Mouse (Mus musculus) lung, postnatal 0 days (tissue): ENCODE data around the gene Mnt. TPM values are rescaled to one million over a fixed set of nuclear protein-coding genes. Genes with fewer than 3 reads are reported as not detected.

ENCODE experiments used
- ATAC-seq: fragments of 200-750 bp; cut with Nextera tagmentation; 2 replicates; pipeline ENCODE4 v1.8.0; 2017; ENCODE audit warnings: moderate library complexity
- DNase-seq: peaks from one replicate; pipeline ENCODE4 v3.0.0-alpha.2; 2016; ENCODE audit warnings: low spot score
- H3K27ac ChIP-seq: fragments of 300-500 bp; sonication (generic); 2 replicates; pipeline ENCODE4 v1.5.1; 2014; ENCODE audit warnings: antibody characterized with exemption, mild to moderate bottlenecking, low read length, mixed read lengths
- H3K27me3 ChIP-seq: fragments of 300-500 bp; sonication (generic); replicated peaks from 2 replicates; pipeline ENCODE4 v1.6.1; 2014; ENCODE audit warnings: low read length, mixed read lengths; ENCODE audit not compliant: insufficient read depth
- H3K36me3 ChIP-seq: fragments of 300-500 bp; sonication (generic); 2 replicates; pipeline ENCODE4 v1.6.1; 2014; ENCODE audit warnings: low read length, mixed read lengths; ENCODE audit not compliant: insufficient read depth
- H3K4me1 ChIP-seq: fragments of 300-500 bp; sonication (generic); 2 replicates; pipeline ENCODE4 v1.6.1; 2014; ENCODE audit warnings: antibody characterized with exemption, low read depth, low read length, mixed read lengths; ENCODE audit not compliant: insufficient read depth
- H3K4me2 ChIP-seq: fragments of 300-500 bp; sonication (generic); replicated peaks from 2 replicates; pipeline ENCODE4 v1.6.1; 2014; ENCODE audit warnings: low read depth, mild to moderate bottlenecking, low read length, moderate library complexity, mixed read lengths
- H3K4me3 ChIP-seq: fragments of 300-500 bp; sonication (generic); 2 replicates; pipeline ENCODE4 v1.5.1; 2014; ENCODE audit warnings: low read depth, low read length
- H3K9ac ChIP-seq: fragments of 300-500 bp; sonication (generic); replicated peaks from 2 replicates; pipeline ENCODE4 v1.6.1; 2014; ENCODE audit warnings: low read depth, mild to moderate bottlenecking
- H3K9me3 ChIP-seq: fragments of 300-500 bp; sonication (generic); 2 replicates; pipeline ENCODE4 v1.6.1; 2016; ENCODE audit warnings: low read length, mixed read lengths
- CTCF ChIP-seq: IDR thresholded peaks from 2 replicates; pipeline ENCODE4 v1.5.1; 2016; ENCODE audit warnings: antibody characterized with exemption, mild to moderate bottlenecking
- EP300 ChIP-seq: IDR thresholded peaks from 2 replicates; pipeline ENCODE4 v1.6.1; 2016; ENCODE audit warnings: antibody characterized with exemption, mild to moderate bottlenecking, control low read depth
- WGBS: fragments of 180-500 bp; shearing (Covaris S2); extraction: QIAGEN DNeasy Blood & Tissue Kit; methylation state at CpG from one replicate; pipeline ENCODE4 v1.1.7; 2014; 5-methylcytosine and 5-hydroxymethylcytosine counted together
- polyA plus RNA-seq: library from polyadenylated mRNA; unstranded; fragments of >200 nt; fragmentation: Nextera tagmentation; extraction: Ambion mirVana; gene quantifications from 2 replicates; pipeline ENCODE4 v1.2.1, GENCODE M21; 2015

The Mnt gene
- polyA plus RNA-seq, 1 experiment from 2014 or later: 4.7 TPM

DNA sequence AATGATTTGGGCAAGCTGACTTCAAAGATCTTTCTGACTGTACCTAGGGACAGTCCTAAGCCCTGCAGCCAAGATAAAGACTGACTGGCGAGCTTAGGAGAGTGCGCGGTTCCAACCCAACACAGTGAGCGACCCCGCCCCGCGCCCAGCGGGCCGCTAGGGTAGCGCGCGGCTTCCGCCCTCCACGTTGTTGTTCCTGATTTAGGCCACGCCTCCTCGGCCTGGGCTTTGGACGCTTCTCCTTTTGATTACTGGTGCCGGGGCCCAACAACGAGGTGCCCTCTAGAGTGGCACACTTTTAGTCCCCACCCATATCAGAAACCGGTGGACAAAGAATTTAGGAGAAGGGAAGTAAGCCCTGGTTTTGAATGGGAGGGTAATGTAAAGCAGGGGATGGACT, 908 bp upstream of the Mnt start:
- Histone ChIP-seq H3K4me2 (peak overlapping the region; percentile 84), H3K36me3 (no peaks in the 10 kb centered on the region), H3K27me3 (no peaks in the 10 kb centered on the region), H3K4me1 (peaks cover 25% of the 10 kb centered on the region; the same call in 1 of the 2 replicates), H3K9ac (peak overlapping the region; percentile 29), H3K27ac (peak overlapping the region; percentile 98), H3K9me3 (no peaks in the 10 kb centered on the region), H3K4me3 (peak overlapping the region; percentile 81)
- WGBS: 0% methylated on average over 20 of the region's 20 CpGs
- TF ChIP-seq EP300: no peak
- TF ChIP-seq CTCF: peak; percentile 34
- peak; percentile 96 for DNase-seq
- ATAC-seq: peak; percentile 42

DNA sequence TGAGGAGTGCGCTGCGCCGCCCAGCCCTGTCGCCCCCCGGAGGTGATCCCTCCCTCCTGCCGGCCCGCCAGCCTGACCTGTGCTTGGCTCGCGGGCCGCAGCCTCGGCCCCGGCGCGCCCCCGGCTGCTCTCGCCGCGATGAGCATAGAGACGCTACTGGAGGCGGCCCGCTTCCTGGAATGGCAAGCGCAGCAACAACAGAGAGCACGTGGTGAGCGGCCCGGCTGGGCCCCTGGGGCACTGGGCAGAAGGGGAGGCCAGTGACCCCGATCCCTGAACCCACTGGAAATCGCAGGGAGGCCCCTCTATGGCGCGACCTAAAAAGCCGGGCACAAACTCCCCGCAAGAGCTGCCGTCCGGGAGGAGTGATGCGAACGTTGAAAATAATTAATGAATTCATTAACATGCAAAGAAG, 478 bp downstream of the Mnt start:
- Histone ChIP-seq H3K9ac (peak overlapping the region; percentile 96), H3K4me3 (peak overlapping the region; percentile 81), H3K27ac (peak overlapping the region; percentile 98), H3K36me3 (no peaks in the 10 kb centered on the region), H3K9me3 (no peaks in the 10 kb centered on the region), H3K4me2 (peak overlapping the region; percentile 84), H3K27me3 (no peaks in the 10 kb centered on the region), H3K4me1 (peaks cover 25% of the 10 kb centered on the region; the same call in 1 of the 2 replicates)
- WGBS: under 1% methylated on average over 34 of the region's 35 CpGs
- ATAC-seq (no peak), DNase-seq (peak; percentile 68)
- no peak for TF ChIP-seq EP300
- no peak for TF ChIP-seq CTCF

DNA sequence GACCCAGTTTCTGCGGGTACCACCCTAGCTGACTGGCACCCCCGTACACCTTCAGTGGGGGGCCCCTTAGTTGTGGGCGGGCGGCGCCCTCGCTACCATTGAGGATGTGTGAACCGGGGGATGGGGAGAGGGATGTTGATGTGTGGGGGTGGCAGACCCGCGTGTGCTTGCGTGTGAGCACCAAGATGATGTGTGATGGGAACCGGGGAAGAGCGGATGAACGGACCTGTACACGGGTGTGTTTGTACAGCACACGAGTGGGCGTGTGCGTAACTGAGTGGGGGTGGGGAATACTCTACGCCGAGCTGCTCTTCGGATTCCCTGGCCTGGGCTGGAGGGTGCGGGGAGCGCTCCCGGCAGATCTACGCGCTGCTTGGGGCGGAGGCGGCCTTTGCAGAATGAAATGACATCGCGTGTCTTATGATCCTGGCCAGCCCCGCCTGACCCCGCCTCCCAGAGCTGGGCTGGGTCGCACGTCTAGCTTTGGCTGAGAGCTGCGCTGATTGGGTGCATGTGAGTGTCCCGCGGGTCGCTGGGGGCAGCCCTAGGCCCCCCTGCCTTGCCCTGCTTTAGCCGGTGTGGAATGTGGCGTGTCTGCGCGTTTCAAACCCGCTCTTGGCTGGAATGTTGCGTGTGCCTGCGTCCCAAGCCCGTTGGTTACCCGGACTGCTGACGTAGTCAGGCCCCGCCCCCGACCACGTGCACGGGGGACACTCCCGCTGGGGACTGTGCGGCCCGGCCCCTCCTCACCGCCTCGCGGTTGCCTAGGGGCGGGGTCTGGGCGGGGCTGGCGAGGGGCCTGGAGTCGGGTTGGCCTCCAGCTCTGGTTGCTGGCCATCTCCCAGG, 1.1 kb downstream of the Mnt start:
- under 1% methylated on average over 51 of the region's 61 CpGs for WGBS

DNA sequence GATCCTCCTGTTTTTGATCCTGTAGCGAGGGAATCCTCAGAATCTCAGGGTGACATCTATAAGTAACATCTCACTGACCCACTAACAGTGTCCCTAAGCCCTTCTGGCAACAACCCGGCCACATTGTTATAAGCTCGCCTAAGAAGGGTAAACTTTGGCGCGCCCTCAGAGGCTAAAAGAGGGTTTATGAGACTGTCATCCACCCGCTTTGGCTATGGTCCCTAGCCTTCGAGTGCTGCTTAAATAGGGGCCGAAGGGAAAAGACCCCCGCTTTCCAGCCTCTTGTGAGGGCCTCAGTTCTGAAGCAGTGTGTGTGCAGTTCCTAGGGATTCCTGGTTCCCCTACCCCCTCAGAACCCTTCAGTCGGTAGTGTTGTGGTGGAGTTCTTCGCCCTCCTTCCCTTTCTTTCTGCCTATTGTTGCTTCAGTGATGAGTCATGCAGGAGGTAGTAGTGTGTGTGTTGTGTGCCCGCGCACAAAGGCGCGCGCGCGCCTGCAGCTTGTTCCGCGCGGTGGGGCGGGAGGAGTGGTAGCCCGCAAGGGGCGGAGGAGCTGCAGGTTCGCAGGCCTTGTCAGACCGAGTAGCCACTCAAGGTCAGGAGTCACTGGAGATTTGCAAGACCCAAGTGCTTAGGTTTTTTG, 1.9 kb downstream of the Mnt start:
- H3K4me2 ChIP-seq: peak overlapping the region; percentile 84
- WGBS: 1% methylated on average over 26 of the region's 26 CpGs
- H3K27ac ChIP-seq: peak overlapping the region; percentile 98
- no peaks in the 10 kb centered on the region for H3K36me3 ChIP-seq
- peaks cover 29% of the 10 kb centered on the region; the same call in 1 of the 2 replicates for H3K4me1 ChIP-seq
- peak overlapping the region; percentile 81 for H3K4me3 ChIP-seq
- H3K9ac ChIP-seq: peak overlapping the region; percentile 51
- peak; percentile 94 for DNase-seq
- no peaks in the 10 kb centered on the region for H3K27me3 ChIP-seq
- peak; percentile 4; the same call in 1 of the 2 replicates for TF ChIP-seq CTCF
- TF ChIP-seq EP300: no peak; the same call in 1 of the 2 replicates
- H3K9me3 ChIP-seq: no peaks in the 10 kb centered on the region
- peak; percentile 3; the same call in 1 of the 2 replicates for ATAC-seq

More for the DNA sequence above, 1.1 kb downstream of the Mnt start:
- H3K36me3 ChIP-seq: no peaks in the 10 kb centered on the region
- H3K27me3 ChIP-seq: no peaks in the 10 kb centered on the region
- H3K27ac ChIP-seq: peak overlapping the region; percentile 98
- peaks cover 25% of the 10 kb centered on the region; the same call in 1 of the 2 replicates for H3K4me1 ChIP-seq
- no peak; the same call in 1 of the 2 replicates for TF ChIP-seq CTCF
- TF ChIP-seq EP300: no peak
- peak; percentile 78 for ATAC-seq
- H3K9ac ChIP-seq: peak overlapping the region; percentile 96
- DNase-seq: peak; percentile 99
- no peaks in the 10 kb centered on the region for H3K9me3 ChIP-seq
- H3K4me2 ChIP-seq: peak overlapping the region; percentile 84
- peak overlapping the region; percentile 81 for H3K4me3 ChIP-seq

DNA sequence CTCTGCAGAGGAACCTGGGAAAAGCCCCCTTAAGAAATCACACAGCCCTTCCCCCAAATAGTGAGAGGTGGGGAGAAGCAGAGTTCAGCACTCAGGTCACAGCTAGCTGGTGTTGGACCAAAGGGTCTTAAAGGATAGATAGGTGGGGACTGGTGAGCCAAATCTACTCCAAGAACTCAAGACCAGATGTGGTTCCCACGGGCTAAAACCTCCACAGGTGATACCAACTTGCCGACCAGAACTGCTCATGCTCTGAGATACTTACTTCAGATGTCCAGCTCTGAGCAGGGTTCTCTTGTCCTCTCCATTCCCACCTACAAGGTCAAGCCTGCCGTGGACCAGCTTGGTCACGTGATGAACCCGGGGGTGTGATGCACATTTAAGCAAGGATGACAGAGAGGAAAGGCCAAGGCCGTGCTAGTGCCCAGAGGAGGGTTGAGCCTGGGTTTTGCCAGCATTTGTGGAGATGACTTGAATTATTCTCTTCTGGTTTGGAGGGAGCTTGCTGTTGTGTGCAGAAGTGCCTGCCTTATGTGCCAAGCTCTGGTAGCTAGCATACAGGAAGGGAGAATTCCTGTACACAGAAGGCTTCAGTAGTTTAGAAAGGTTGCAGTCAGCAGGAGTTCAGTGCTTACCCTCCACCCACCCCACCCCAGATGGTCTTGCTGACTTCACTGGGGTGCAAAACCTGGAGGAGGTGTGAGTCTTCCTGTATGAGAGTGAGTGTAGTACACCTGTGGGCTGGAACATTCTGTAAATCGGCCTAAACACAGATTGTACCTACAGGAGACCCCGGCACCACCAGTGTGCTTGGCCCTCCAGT, 3.0 kb downstream of the Mnt start:
- Histone ChIP-seq H3K4me3 (no peak overlapping the region), H3K36me3 (no peaks in the 10 kb centered on the region), H3K27me3 (no peaks in the 10 kb centered on the region), H3K4me2 (peak overlapping the region; percentile 84), H3K27ac (peak overlapping the region; percentile 67), H3K9ac (0 out of 2 replicates have a peak overlapping the region, but pooled peaks have one; percentile 0), H3K4me1 (peaks cover 29% of the 10 kb centered on the region; the same call in 1 of the 2 replicates), H3K9me3 (no peaks in the 10 kb centered on the region)
- TF ChIP-seq EP300: no peak
- no peak for TF ChIP-seq CTCF
- no peak for DNase-seq
- WGBS: 70% methylated on average over 8 of the region's 8 CpGs
- ATAC-seq: no peak

DNA sequence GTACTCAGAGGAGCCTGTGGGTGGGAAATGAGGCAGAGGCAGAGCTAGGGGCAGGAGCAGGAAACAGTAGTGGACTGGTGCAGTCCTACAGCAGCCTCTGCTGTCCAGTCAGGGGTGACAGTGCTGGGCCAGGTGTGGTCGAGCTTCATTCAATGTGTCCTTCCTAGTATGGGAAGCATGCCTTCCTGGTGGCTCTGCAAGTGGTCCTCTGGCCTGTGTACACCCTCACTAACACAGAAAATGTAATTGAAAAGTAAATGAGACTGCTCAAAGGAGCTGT, 3.6 kb downstream of the Mnt start:
- ATAC-seq (no peak), DNase-seq (no peak)
- WGBS: 37% methylated on average over 1 of the region's 1 CpGs
- no peak overlapping the region for H3K4me3 ChIP-seq
- H3K27ac ChIP-seq: peak overlapping the region; percentile 67
- H3K27me3 ChIP-seq: no peaks in the 10 kb centered on the region
- H3K4me1 ChIP-seq: peaks cover 28% of the 10 kb centered on the region; the same call in 1 of the 2 replicates
- 0 out of 2 replicates have a peak overlapping the region, but pooled peaks have one; percentile 0 for H3K9ac ChIP-seq
- no peaks in the 10 kb centered on the region for H3K36me3 ChIP-seq
- TF ChIP-seq EP300 (no peak), CTCF (no peak)
- H3K4me2 ChIP-seq: no peak overlapping the region
- no peaks in the 10 kb centered on the region for H3K9me3 ChIP-seq
